Mouse (Mus musculus): Measurements from ENCODE around the gene Tmem131l. TPM values are rescaled to one million over a fixed set of nuclear protein-coding genes. Genes with fewer than 3 reads are reported as not detected.

Gene Tmem131l
- polyA plus RNA-seq, 1 experiment from 2014 or later, result 15.5 TPM

DNA sequence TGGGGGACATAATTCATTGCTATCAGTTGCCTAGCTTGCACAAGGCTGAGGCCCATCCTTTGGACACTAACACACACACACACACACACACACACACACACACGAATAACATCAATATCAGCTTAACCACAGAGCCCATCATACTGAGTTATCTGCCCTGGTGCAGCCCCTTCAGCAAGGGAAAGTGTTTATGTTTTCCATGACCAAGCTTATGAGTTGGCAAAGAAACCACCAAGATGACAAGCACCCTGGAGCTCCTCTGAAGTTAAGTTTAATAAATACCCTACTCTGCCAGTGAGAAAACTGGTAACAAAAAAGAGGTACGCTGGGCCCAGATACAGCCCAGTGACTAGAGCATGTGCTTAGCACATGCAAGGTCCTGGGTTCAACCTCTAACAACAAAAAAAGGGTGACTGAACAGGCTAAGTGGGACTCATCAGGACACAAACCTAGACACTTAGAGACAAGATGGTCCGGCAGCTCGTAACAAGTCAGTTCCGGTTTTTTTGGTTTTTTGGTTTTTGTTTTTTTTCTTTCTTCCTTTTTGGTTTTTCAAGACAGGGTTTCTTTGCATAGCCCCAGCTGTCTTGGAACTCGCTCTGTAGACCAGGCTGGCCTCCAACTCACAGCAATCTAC, 4.1 kb downstream of the Tmem131l start:
- H3K27ac ChIP-seq (replicated peaks), result no peak overlapping the region
- H3K4me3 ChIP-seq (ENCODE audit: low read depth, low read length), result no peak overlapping the region
- H3K4me1 ChIP-seq (replicated peaks; ENCODE audit: control insufficient read depth, insufficient read depth), result peaks cover 12% of the 10 kb centered on the region
- ATAC-seq (ENCODE audit: low FRiP score, low TSS enrichment), result no peak
- TF ChIP-seq CTCF (IDR thresholded peaks at IDR 0.05; ENCODE audit: low read depth) (no peak), EP300 (optimal IDR thresholded peaks at IDR 0.05) (no peak)
- DNase-seq (ENCODE audit: low spot score), result no peak
- H3K4me2 ChIP-seq (replicated peaks; ENCODE audit: low read depth), result no peak overlapping the region
- 80% methylated on average over 6 of the region's 6 CpGs for WGBS
- no peaks in the 10 kb centered on the region; the same call in 1 of the 2 replicates for H3K36me3 ChIP-seq (ENCODE audit: control insufficient read depth, insufficient read depth, low read length)
- no peaks in the 10 kb centered on the region for H3K9me3 ChIP-seq (ENCODE audit: control insufficient read depth, low read length)
- no peaks in the 10 kb centered on the region for H3K27me3 ChIP-seq (ENCODE audit: control insufficient read depth, insufficient read depth, low read length)
- no peak overlapping the region for H3K9ac ChIP-seq (ENCODE audit: low read length)

DNA sequence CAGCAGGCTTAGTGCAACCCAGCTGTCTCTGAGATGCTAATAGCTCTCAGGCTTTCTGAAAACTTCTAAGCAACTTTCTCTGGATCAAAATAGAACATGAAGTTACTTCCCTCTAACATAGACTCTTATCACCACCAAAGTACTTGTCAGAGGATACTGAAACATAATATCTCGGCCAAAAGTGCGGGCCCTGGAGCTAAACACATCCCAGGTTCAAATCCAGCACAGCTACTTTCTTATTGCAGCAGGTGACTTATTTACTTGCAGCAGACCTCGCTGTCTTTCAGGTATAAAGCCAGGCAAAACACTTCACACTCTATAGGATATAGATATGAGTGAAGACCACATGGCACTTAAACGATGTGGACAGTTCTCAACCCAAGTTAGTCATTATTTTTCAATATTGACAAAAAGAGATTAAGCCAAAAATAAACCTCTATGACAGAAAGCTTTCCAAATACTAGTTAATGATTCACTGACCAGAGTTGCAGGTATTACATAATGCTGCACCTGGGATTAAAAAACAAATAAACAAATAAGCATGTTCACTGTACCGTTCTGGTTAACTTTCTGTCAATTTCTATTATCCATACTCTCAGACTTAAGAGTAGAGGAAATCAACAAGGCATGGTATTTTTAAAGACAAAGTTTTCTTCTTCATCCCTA, 5.7 kb downstream of the Tmem131l start:
- 0 out of 2 replicates have a peak overlapping the region, but pooled peaks have one; percentile 30 for H3K27ac ChIP-seq (replicated peaks)
- H3K4me3 ChIP-seq (ENCODE audit: low read depth, low read length), result no peak overlapping the region
- H3K9me3 ChIP-seq (ENCODE audit: control insufficient read depth, low read length), result no peaks in the 10 kb centered on the region
- no peak overlapping the region for H3K4me2 ChIP-seq (replicated peaks; ENCODE audit: low read depth)
- no peak overlapping the region for H3K9ac ChIP-seq (ENCODE audit: low read length)
- ATAC-seq (ENCODE audit: low FRiP score, low TSS enrichment) (peak; percentile 66), DNase-seq (ENCODE audit: low spot score) (peak; percentile 24)
- WGBS, result 58% methylated on average over 5 of the region's 5 CpGs
- no peaks in the 10 kb centered on the region for H3K27me3 ChIP-seq (ENCODE audit: control insufficient read depth, insufficient read depth, low read length)
- TF ChIP-seq EP300 (optimal IDR thresholded peaks at IDR 0.05) (no peak), CTCF (IDR thresholded peaks at IDR 0.05; ENCODE audit: low read depth) (no peak)
- peaks cover 10% of the 10 kb centered on the region for H3K4me1 ChIP-seq (replicated peaks; ENCODE audit: control insufficient read depth, insufficient read depth)
- no peaks in the 10 kb centered on the region; the same call in 1 of the 2 replicates for H3K36me3 ChIP-seq (ENCODE audit: control insufficient read depth, insufficient read depth, low read length)

DNA sequence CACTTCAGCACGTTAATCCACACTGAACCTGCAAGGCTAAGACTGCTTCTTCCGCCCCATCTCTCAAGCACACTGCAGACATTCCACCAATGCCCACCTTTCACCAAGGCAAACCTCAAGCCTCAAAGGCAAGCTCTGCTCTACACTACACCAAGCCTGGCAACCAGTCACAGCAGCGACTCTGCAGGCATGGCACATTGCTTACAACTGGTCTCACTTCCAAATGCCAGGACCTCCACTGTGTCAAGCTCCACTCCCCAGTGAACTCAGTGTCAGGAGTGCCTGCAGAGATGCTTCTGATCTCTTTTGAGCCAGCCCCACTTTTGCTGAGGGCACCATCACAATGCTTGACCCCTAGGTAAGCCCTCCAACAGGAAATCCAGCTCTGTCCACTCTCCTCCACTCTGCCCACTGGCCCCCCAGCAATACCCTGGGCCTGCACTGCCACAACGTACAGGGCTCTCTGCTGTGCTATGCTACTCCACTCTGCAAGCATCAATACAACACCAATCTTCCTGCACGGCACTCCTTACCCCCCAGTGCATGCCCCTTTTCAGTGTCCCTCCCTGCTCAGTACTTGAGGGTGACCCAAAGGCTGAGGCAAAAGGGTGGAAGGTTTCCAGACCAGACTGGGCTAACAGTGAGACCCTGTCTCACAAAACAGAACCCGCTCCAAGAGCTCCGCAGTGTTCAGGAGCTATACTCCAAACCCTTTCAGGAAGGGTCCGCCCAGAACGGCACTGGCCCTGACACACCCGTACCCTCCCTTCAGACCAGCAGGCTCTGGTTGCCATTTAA, 6.8 kb downstream of the Tmem131l start:
- H3K27ac ChIP-seq (replicated peaks), result no peak overlapping the region
- H3K9ac ChIP-seq (ENCODE audit: low read length), result no peak overlapping the region
- WGBS, result 73% methylated on average over 10 of the region's 10 CpGs
- no peak overlapping the region for H3K4me3 ChIP-seq (ENCODE audit: low read depth, low read length)
- DNase-seq (ENCODE audit: low spot score), result peak; percentile 37
- ATAC-seq (ENCODE audit: low FRiP score, low TSS enrichment), result peak; percentile 36
- H3K27me3 ChIP-seq (ENCODE audit: control insufficient read depth, insufficient read depth, low read length), result no peaks in the 10 kb centered on the region
- TF ChIP-seq EP300 (optimal IDR thresholded peaks at IDR 0.05) (no peak), CTCF (IDR thresholded peaks at IDR 0.05; ENCODE audit: low read depth) (no peak)
- H3K9me3 ChIP-seq (ENCODE audit: control insufficient read depth, low read length), result no peaks in the 10 kb centered on the region
- H3K4me1 ChIP-seq (replicated peaks; ENCODE audit: control insufficient read depth, insufficient read depth), result peaks cover 10% of the 10 kb centered on the region
- no peak overlapping the region for H3K4me2 ChIP-seq (replicated peaks; ENCODE audit: low read depth)
- peaks cover 7% of the 10 kb centered on the region for H3K36me3 ChIP-seq (ENCODE audit: control insufficient read depth, insufficient read depth, low read length)

DNA sequence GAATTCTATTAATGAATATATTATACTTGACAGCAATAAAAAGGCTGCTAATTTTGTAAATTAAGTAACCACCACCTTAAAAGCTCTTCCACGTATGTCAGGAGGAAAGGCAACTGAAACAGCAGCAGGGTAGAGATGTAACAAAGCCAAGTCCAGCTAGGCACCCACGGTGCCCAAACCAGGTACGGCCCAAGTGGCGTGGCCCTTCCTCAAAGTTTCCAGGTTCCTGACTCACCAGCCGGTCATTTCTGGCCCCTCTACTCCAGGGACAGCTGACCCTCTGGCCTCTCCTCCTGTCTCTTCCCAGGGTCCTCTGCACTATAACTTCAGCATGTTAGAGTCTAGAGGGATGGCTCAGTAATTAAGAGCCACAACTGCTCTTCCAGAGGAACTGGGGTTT, 7.6 kb downstream of the Tmem131l start:
- no peak for DNase-seq (ENCODE audit: low spot score)

DNA sequence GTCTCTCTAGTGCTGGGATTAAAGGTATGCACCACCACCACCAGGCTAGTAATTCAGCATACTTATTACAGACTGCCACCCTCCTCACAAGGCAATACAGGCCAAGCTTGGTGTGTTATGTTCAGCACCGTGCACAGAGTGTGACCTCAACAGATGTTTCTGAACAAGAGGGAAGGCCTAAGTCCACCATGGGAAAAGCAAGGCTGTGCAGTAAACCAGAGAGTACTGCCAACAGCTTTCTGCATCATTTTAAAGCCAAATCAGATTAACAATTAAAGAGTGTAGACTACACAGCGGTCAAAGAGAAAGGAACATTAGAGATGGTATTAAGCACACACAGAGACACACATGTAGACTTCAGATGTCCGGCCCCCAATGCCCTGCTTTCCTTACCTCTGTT, 8.8 kb downstream of the Tmem131l start:
- DNase-seq (ENCODE audit: low spot score), result no peak
- H3K36me3 ChIP-seq (ENCODE audit: control insufficient read depth, insufficient read depth, low read length), result peaks cover 7% of the 10 kb centered on the region
- H3K27me3 ChIP-seq (ENCODE audit: control insufficient read depth, insufficient read depth, low read length), result no peaks in the 10 kb centered on the region
- H3K4me1 ChIP-seq (replicated peaks; ENCODE audit: control insufficient read depth, insufficient read depth), result peaks cover 4% of the 10 kb centered on the region; the same call in 1 of the 2 replicates
- TF ChIP-seq CTCF (IDR thresholded peaks at IDR 0.05; ENCODE audit: low read depth) (no peak), EP300 (optimal IDR thresholded peaks at IDR 0.05) (no peak)
- no peak overlapping the region for H3K9ac ChIP-seq (ENCODE audit: low read length)
- no peak overlapping the region for H3K27ac ChIP-seq (replicated peaks)
- ATAC-seq (ENCODE audit: low FRiP score, low TSS enrichment), result no peak
- no peak overlapping the region for H3K4me3 ChIP-seq (ENCODE audit: low read depth, low read length)
- H3K9me3 ChIP-seq (ENCODE audit: control insufficient read depth, low read length), result no peaks in the 10 kb centered on the region
- 75% methylated on average over 3 of the region's 3 CpGs for WGBS
- no peak overlapping the region for H3K4me2 ChIP-seq (replicated peaks; ENCODE audit: low read depth)

More for the DNA sequence above, 7.6 kb downstream of the Tmem131l start:
- Histone ChIP-seq H3K4me2 (replicated peaks; ENCODE audit: low read depth) (no peak overlapping the region), H3K27ac (replicated peaks) (no peak overlapping the region), H3K36me3 (ENCODE audit: control insufficient read depth, insufficient read depth, low read length) (peaks cover 7% of the 10 kb centered on the region), H3K9ac (ENCODE audit: low read length) (no peak overlapping the region), H3K27me3 (ENCODE audit: control insufficient read depth, insufficient read depth, low read length) (no peaks in the 10 kb centered on the region), H3K9me3 (ENCODE audit: control insufficient read depth, low read length) (no peaks in the 10 kb centered on the region), H3K4me3 (ENCODE audit: low read depth, low read length) (no peak overlapping the region), H3K4me1 (replicated peaks; ENCODE audit: control insufficient read depth, insufficient read depth) (peaks cover 4% of the 10 kb centered on the region; the same call in 1 of the 2 replicates)
- no peak for ATAC-seq (ENCODE audit: low FRiP score, low TSS enrichment)
- TF ChIP-seq CTCF (IDR thresholded peaks at IDR 0.05; ENCODE audit: low read depth) (no peak), EP300 (optimal IDR thresholded peaks at IDR 0.05) (no peak)
- 87% methylated on average over 5 of the region's 5 CpGs for WGBS

All from stomach, postnatal 0 days (tissue).